ENCODE assay signal across 15 mouse cellular contexts in genomic region chr8:84749519-84749918, GRCm38 (mm10). TPM values are rescaled to one million over a fixed set of nuclear protein-coding genes. Genes with fewer than 3 reads are reported as not detected.
A peak's percentile ranks its signal among the peaks of the same experiment; 100 is the strongest.
DNase-seq lines count a peak whose midpoint lies in the region; ATAC-seq and TF ChIP-seq lines count a peak whose summit lies in the region.
"Had no signal": no experiment of that assay in that cellular context is flagged by ENCODE, and none has a peak within 500 bp of the region (broad histone marks: within the 10 kb centered on the region; RNA-seq: fewer than 3 reads in every experiment).

No protein-coding gene starts in this region.

- H3K36me3 ChIP-seq in forebrain, embryonic 11.5 days (ENCODE audit: control insufficient read depth, insufficient read depth, low read length), result no peaks in the 10 kb centered on the region
- no peaks in the 10 kb centered on the region; the same call in 1 of the 2 replicates for H3K36me3 ChIP-seq in forebrain, embryonic 12.5 days (replicated peaks)
- H3K36me3 ChIP-seq in lung, embryonic 14.5 days (ENCODE audit: insufficient read depth), result peaks cover 29% of the 10 kb centered on the region
- H3K36me3 ChIP-seq in hindbrain, postnatal 0 days (ENCODE audit: insufficient read depth, low read length), result no peaks in the 10 kb centered on the region
- H3K36me3 ChIP-seq in stomach, embryonic 15.5 days, result 0 out of 2 replicates have a peak, but pooled peaks cover 4% of the 10 kb centered on the region
- H3K36me3 ChIP-seq: heart, embryonic 10.5 days had no signal

- H3K4me3 ChIP-seq in forebrain, embryonic 11.5 days (ENCODE audit: low read depth, low read length), result no peak overlapping the region
- no peak overlapping the region for H3K4me3 ChIP-seq in forebrain, embryonic 12.5 days (replicated peaks)
- H3K4me3 ChIP-seq in lung, embryonic 14.5 days (ENCODE audit: low read depth, low read length), result no peak overlapping the region
- no peak overlapping the region for H3K4me3 ChIP-seq in hindbrain, postnatal 0 days (ENCODE audit: low read length)
- H3K4me3 ChIP-seq in stomach, embryonic 15.5 days (replicated peaks), result no peak overlapping the region
- H3K4me3 ChIP-seq: heart, embryonic 10.5 days had no signal

- peak overlapping the region; percentile 6; the same call in 1 of the 2 replicates for H3K9ac ChIP-seq in forebrain, embryonic 11.5 days (ENCODE audit: low read length)
- no peak overlapping the region for H3K9ac ChIP-seq in forebrain, embryonic 12.5 days
- no peak overlapping the region; the same call in 1 of the 2 replicates for H3K9ac ChIP-seq in lung, embryonic 14.5 days
- no peak overlapping the region; the same call in 1 of the 2 replicates for H3K9ac ChIP-seq in hindbrain, postnatal 0 days (replicated peaks; ENCODE audit: low read length)
- no peak overlapping the region for H3K9ac ChIP-seq in stomach, embryonic 15.5 days
- H3K9ac ChIP-seq: liver, embryonic 14.5 days had no signal

- no peaks in the 10 kb centered on the region for H3K9me3 ChIP-seq in forebrain, embryonic 11.5 days (ENCODE audit: control insufficient read depth, low read length)
- no peaks in the 10 kb centered on the region for H3K9me3 ChIP-seq in forebrain, embryonic 12.5 days
- no peaks in the 10 kb centered on the region for H3K9me3 ChIP-seq in lung, embryonic 14.5 days (ENCODE audit: low read depth, low read length)
- no peaks in the 10 kb centered on the region for H3K9me3 ChIP-seq in hindbrain, postnatal 0 days (ENCODE audit: low read length)
- no peaks in the 10 kb centered on the region for H3K9me3 ChIP-seq in stomach, embryonic 15.5 days
- H3K9me3 ChIP-seq: heart, embryonic 10.5 days had no signal

- peaks cover 74% of the 10 kb centered on the region for H3K27me3 ChIP-seq in forebrain, embryonic 11.5 days (ENCODE audit: control insufficient read depth, insufficient read depth, low read length)
- peaks cover 99% of the 10 kb centered on the region for H3K27me3 ChIP-seq in forebrain, embryonic 12.5 days
- H3K27me3 ChIP-seq in lung, embryonic 14.5 days (ENCODE audit: insufficient read depth, low read length), result no peaks in the 10 kb centered on the region
- no peaks in the 10 kb centered on the region for H3K27me3 ChIP-seq in hindbrain, postnatal 0 days (ENCODE audit: insufficient read depth, low read length)
- H3K27me3 ChIP-seq in stomach, embryonic 15.5 days (replicated peaks), result no peaks in the 10 kb centered on the region; the same call in 1 of the 2 replicates
- H3K27me3 ChIP-seq: Patski had no signal

- ATAC-seq in forebrain, embryonic 11.5 days (replicated peaks; ENCODE audit: low FRiP score), result no peak
- ATAC-seq in forebrain, embryonic 12.5 days (ENCODE audit: low FRiP score), result no peak
- ATAC-seq in lung, embryonic 14.5 days (ENCODE audit: insufficient read depth), result no peak
- no peak for ATAC-seq in hindbrain, postnatal 0 days
- no peak for ATAC-seq in stomach, embryonic 15.5 days (ENCODE audit: insufficient read depth, low FRiP score, low read depth)
- ATAC-seq: Patski had no signal

- H3K4me1 ChIP-seq in forebrain, embryonic 11.5 days (replicated peaks; ENCODE audit: control insufficient read depth, insufficient read depth, low read length), result peaks cover 18% of the 10 kb centered on the region
- H3K4me1 ChIP-seq in forebrain, embryonic 12.5 days, result peaks cover 47% of the 10 kb centered on the region
- H3K4me1 ChIP-seq in lung, embryonic 14.5 days (ENCODE audit: insufficient read depth), result peaks cover 17% of the 10 kb centered on the region
- H3K4me1 ChIP-seq in hindbrain, postnatal 0 days (ENCODE audit: insufficient read depth, low read length), result peaks cover 19% of the 10 kb centered on the region
- H3K4me1 ChIP-seq in stomach, embryonic 15.5 days, result peaks cover 25% of the 10 kb centered on the region

- WGBS in forebrain, embryonic 11.5 days, result 76% methylated on average over 16 of the region's 16 CpGs
- WGBS in forebrain, embryonic 12.5 days, result 71% methylated on average over 16 of the region's 16 CpGs
- 76% methylated on average over 16 of the region's 16 CpGs for WGBS in lung, embryonic 14.5 days
- 45% methylated on average over 16 of the region's 16 CpGs for WGBS in hindbrain, postnatal 0 days
- 70% methylated on average over 16 of the region's 16 CpGs for WGBS in stomach, embryonic 15.5 days

- no peak for DNase-seq in forebrain, embryonic 11.5 days (ENCODE audit: low spot score)
- no peak for DNase-seq in lung, embryonic 14.5 days
- DNase-seq in lung, postnatal 36 days, result no peak
- DNase-seq in hindbrain, postnatal 0 days (ENCODE audit: low spot score), result no peak
- DNase-seq in retina, embryonic 14.5 days (ENCODE audit: low spot score), result no peak
- no peak for DNase-seq in right cerebral cortex, postnatal 25 days
- DNase-seq: adrenal gland, postnatal 14 days; kidney, adult 2 months; thymus, postnatal 4 days had no signal

- TF ChIP-seq CTCF in lung, embryonic 14.5 days (IDR thresholded peaks at IDR 0.05; ENCODE audit: low read depth), result no peak
- TF ChIP-seq CTCF in hindbrain, postnatal 0 days (IDR thresholded peaks at IDR 0.05; ENCODE audit: low read depth), result no peak

- no peak overlapping the region for H3K27ac ChIP-seq in forebrain, embryonic 11.5 days (ENCODE audit: low read depth, low read length)
- H3K27ac ChIP-seq in forebrain, embryonic 12.5 days, result no peak overlapping the region
- H3K27ac ChIP-seq in lung, embryonic 14.5 days (ENCODE audit: low read depth), result peak overlapping the region; percentile 5; the same call in 1 of the 2 replicates
- H3K27ac ChIP-seq in hindbrain, postnatal 0 days, result peak overlapping the region; percentile 58
- peak overlapping the region; percentile 40; the same call in 1 of the 2 replicates for H3K27ac ChIP-seq in stomach, embryonic 15.5 days
- H3K27ac ChIP-seq: heart, embryonic 10.5 days; liver, embryonic 14.5 days had no signal

- H3K4me2 ChIP-seq in forebrain, embryonic 11.5 days (ENCODE audit: low read depth, low read length, severe bottlenecking), result no peak overlapping the region
- H3K4me2 ChIP-seq in forebrain, embryonic 12.5 days, result no peak overlapping the region
- no peak overlapping the region for H3K4me2 ChIP-seq in lung, embryonic 14.5 days
- peak overlapping the region; percentile 8; the same call in 1 of the 2 replicates for H3K4me2 ChIP-seq in hindbrain, postnatal 0 days (ENCODE audit: low read depth, low read length)
- H3K4me2 ChIP-seq in stomach, embryonic 15.5 days, result no peak overlapping the region

RNA-seq across cellular contexts. Expression of gene G430095P16Rik, which starts 26.7 kb away (rescaled TPM):
- polyA plus RNA-seq in forebrain, embryonic 11.5 days (2014; fragmentation: Nextera tagmentation; extraction: Ambion mirVana), result 3.0 and 3.1 TPM in 2 replicates
- 2.2 and 3.5 TPM in 2 replicates for polyA plus RNA-seq in forebrain, embryonic 12.5 days (2016; fragmentation: Nextera tagmentation; extraction: Ambion mirVana)
- polyA plus RNA-seq in lung, embryonic 14.5 days (2014; fragmentation: Nextera tagmentation; extraction: Ambion mirVana), result 2.7 and 2.8 TPM in 2 replicates
- total RNA-seq in hindbrain, postnatal 0 days (2014; rRNA removed), result 1.2 TPM in 1 of 2 replicates, not detected in the other
- polyA plus RNA-seq in hindbrain, postnatal 0 days (2015; fragmentation: Nextera tagmentation; extraction: Ambion mirVana), result 1.1 and 1.7 TPM in 2 replicates
- polyA plus RNA-seq in stomach, embryonic 15.5 days (2015; fragmentation: Nextera tagmentation; extraction: Ambion mirVana), result 3.5 and 4.1 TPM in 2 replicates
- total RNA-seq: layer of hippocampus, adult 18-20 months had no signal

RNA-seq across cellular contexts. Expression of gene Lyl1, which starts 48.3 kb away (rescaled TPM):
- polyA plus RNA-seq in forebrain, embryonic 11.5 days (2014; fragmentation: Nextera tagmentation; extraction: Ambion mirVana), result 5.0 and 5.7 TPM in 2 replicates
- polyA plus RNA-seq in forebrain, embryonic 12.5 days (2016; fragmentation: Nextera tagmentation; extraction: Ambion mirVana), result 3.1 and 3.9 TPM in 2 replicates
- polyA plus RNA-seq in lung, embryonic 14.5 days (2014; fragmentation: Nextera tagmentation; extraction: Ambion mirVana), result 12.0 and 12.5 TPM in 2 replicates
- total RNA-seq in hindbrain, postnatal 0 days (2014; rRNA removed), result 1.7 and 7.8 TPM in 2 replicates
- polyA plus RNA-seq in hindbrain, postnatal 0 days (2015; fragmentation: Nextera tagmentation; extraction: Ambion mirVana), result 2.0 and 2.3 TPM in 2 replicates
- 7.1 and 9.7 TPM in 2 replicates for polyA plus RNA-seq in stomach, embryonic 15.5 days (2015; fragmentation: Nextera tagmentation; extraction: Ambion mirVana)

RNA-seq across cellular contexts. Expression of gene Nfix, which starts 50.6 kb away (rescaled TPM):
- 7.7 and 8.9 TPM in 2 replicates for polyA plus RNA-seq in forebrain, embryonic 11.5 days (2014; fragmentation: Nextera tagmentation; extraction: Ambion mirVana)
- 31.9 and 33.2 TPM in 2 replicates for polyA plus RNA-seq in forebrain, embryonic 12.5 days (2016; fragmentation: Nextera tagmentation; extraction: Ambion mirVana)
- 42.3 and 44.1 TPM in 2 replicates for polyA plus RNA-seq in lung, embryonic 14.5 days (2014; fragmentation: Nextera tagmentation; extraction: Ambion mirVana)
- 90.4 and 92.5 TPM in 2 replicates for total RNA-seq in hindbrain, postnatal 0 days (2014; rRNA removed)
- 123 and 126 TPM in 2 replicates for polyA plus RNA-seq in hindbrain, postnatal 0 days (2015; fragmentation: Nextera tagmentation; extraction: Ambion mirVana)
- 28.7 and 29.3 TPM in 2 replicates for polyA plus RNA-seq in stomach, embryonic 15.5 days (2015; fragmentation: Nextera tagmentation; extraction: Ambion mirVana)

Comparison
In these comparisons a context has a peak if more than half of its experiments do, and no peak if none do; other contexts are left out.
1. H3K27ac ChIP-seq: peak in lung, embryonic 14.5 days (single experiment), hindbrain, postnatal 0 days (single experiment) and stomach, embryonic 15.5 days (single experiment); none in forebrain, embryonic 11.5 days (single experiment) and forebrain, embryonic 12.5 days (single experiment).